Mouse (Mus musculus) CH12F3 (cell line): Measurements from ENCODE around the gene Fmod.

Experiments
- in situ Hi-C: fragments of 300-500 bp; cut with MboI; formaldehyde crosslinking; loops from 2 replicates; pipeline ENCODE4 v1.14.3; 2020; ENCODE audit warnings: low sequenced_read_pairs

Fmod gene

GRCm38 (mm10) chr1:134037172-134037571, at the start of gene Fmod:
Fmod (plus strand) TSS chr1:134037254.
- in situ Hi-C loops: no loop called here

- in situ Hi-C loops: no loop called here
Measured at GRCm38 (mm10) chr1:133988845-133989244, 48.2 kb upstream of the Fmod start.

- in situ Hi-C loops: no loop called here
Measured at GRCm38 (mm10) chr1:133991277-133991676, 45.8 kb upstream of the Fmod start.

- in situ Hi-C loops: no loop called here
Measured at GRCm38 (mm10) chr1:134005490-134005889, 31.6 kb upstream of the Fmod start.

GRCm38 (mm10) chr1:134006105-134006764, 30.8 kb upstream of the Fmod start:
- in situ Hi-C loops: no loop called here

GRCm38 (mm10) chr1:134024293-134024971, 12.6 kb upstream of the Fmod start:
- in situ Hi-C loops: no loop called here

- in situ Hi-C loops: no loop called here
Measured at GRCm38 (mm10) chr1:134025975-134026374, 11.1 kb upstream of the Fmod start.

- in situ Hi-C loops: no loop called here
Measured at GRCm38 (mm10) chr1:134026741-134027140, 10.3 kb upstream of the Fmod start.

GRCm38 (mm10) chr1:134028161-134028846, 8.8 kb upstream of the Fmod start:
- in situ Hi-C loops: no loop called here

GRCm38 (mm10) chr1:134036492-134036891, 562 bp upstream of the Fmod start:
- in situ Hi-C loops: no loop called here

GRCm38 (mm10) chr1:134038336-134038735, 1.3 kb downstream of the Fmod start:
- in situ Hi-C loops: no loop called here

GRCm38 (mm10) chr1:134039361-134039760, 2.3 kb downstream of the Fmod start:
- in situ Hi-C loops: no loop called here

- in situ Hi-C loops: loop anchor here (10.0 kb wide), 1 partner anchor 307 kb away; no protein-coding TSS in a partner anchor
Measured at GRCm38 (mm10) chr1:134041900-134042299, 4.8 kb downstream of the Fmod start.

- in situ Hi-C loops: loop anchor here (10.0 kb wide), 1 partner anchor 308 kb away; no protein-coding TSS in a partner anchor
Measured at GRCm38 (mm10) chr1:134042341-134042740, 5.3 kb downstream of the Fmod start.

- in situ Hi-C loops: loop anchor here (5.0 to 10.0 kb wide), 2 partner anchors 133 to 310 kb away; no protein-coding TSS in a partner anchor
Measured at GRCm38 (mm10) chr1:134044805-134045204, 7.8 kb downstream of the Fmod start.

GRCm38 (mm10) chr1:134045971-134046370, 8.9 kb downstream of the Fmod start:
- in situ Hi-C loops: loop anchor here (5.0 to 10.0 kb wide), 2 partner anchors 134 to 311 kb away; no protein-coding TSS in a partner anchor

GRCm38 (mm10) chr1:134046387-134046786, 9.3 kb downstream of the Fmod start:
- in situ Hi-C loops: loop anchor here (5.0 to 10.0 kb wide), 2 partner anchors 134 to 312 kb away; no protein-coding TSS in a partner anchor

- in situ Hi-C loops: loop anchor here (5.0 to 10.0 kb wide), 2 partner anchors 135 to 313 kb away; no protein-coding TSS in a partner anchor
Measured at GRCm38 (mm10) chr1:134047431-134047830, 10.4 kb downstream of the Fmod start.

- in situ Hi-C loops: loop anchor here (5.0 to 10.0 kb wide), 2 partner anchors 136 to 314 kb away; no protein-coding TSS in a partner anchor
Measured at GRCm38 (mm10) chr1:134048759-134049158, 11.7 kb downstream of the Fmod start.

GRCm38 (mm10) chr1:134049542-134049941, 12.5 kb downstream of the Fmod start:
- in situ Hi-C loops: loop anchor here (5.0 to 10.0 kb wide), 2 partner anchors 137 to 315 kb away; no protein-coding TSS in a partner anchor

GRCm38 (mm10) chr1:134053207-134053606, 16.2 kb downstream of the Fmod start:
- in situ Hi-C loops: no loop called here
